Mouse (Mus musculus): ENCODE results near the gene Dalrd3.

DNA sequence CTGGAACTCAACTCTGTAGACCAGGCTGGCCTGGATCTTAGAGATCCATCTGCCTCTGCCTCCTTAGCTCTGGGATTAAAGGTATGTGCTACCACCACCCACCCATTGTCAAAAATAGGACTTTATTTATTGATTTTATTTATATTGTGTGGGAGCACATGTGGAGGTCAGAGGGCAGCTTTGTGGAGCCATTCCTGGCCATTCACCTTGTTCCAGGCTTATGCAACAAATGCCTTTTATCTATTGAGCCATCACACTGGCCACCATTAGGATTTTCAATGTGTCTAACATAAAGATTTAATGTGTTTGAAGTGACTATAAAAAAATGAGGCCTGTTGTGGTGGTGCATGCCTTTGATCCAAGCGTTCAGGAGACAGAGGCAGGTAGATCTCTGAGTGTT is 38.2 kb upstream of the Dalrd3 start:
- TF ChIP-seq NRF1 (IDR thresholded peaks at IDR 0.05; ENCODE audit: insufficient read depth, low read depth, low read length, poor library complexity, severe bottlenecking) (no peak), EP300 (IDR thresholded peaks at IDR 0.05; ENCODE audit: low read depth in 1 of 2, low read length in 2 of 2) (no peak), TAL1 (IDR thresholded peaks at IDR 0.05; ENCODE audit: low read length) (no peak), BHLHE40 (IDR thresholded peaks at IDR 0.05; ENCODE audit: borderline replicate concordance, low read depth, low read length) (no peak), USF1 (IDR thresholded peaks at IDR 0.05; ENCODE audit: low read depth, low read length) (no peak), SIN3A (IDR thresholded peaks at IDR 0.05; ENCODE audit: low read length) (no peak), MAFK (IDR thresholded peaks at IDR 0.05; ENCODE audit: borderline replicate concordance, low read depth, low read length) (no peak), CTCF (IDR thresholded peaks at IDR 0.05 in 2 of 3, conservative IDR thresholded peaks at IDR 0.05 in 1 of 3; ENCODE audit: control insufficient read depth in 1 of 3, insufficient read depth in 1 of 3, low read depth in 2 of 3, low read length in 3 of 3, poor library complexity in 1 of 3, severe bottlenecking in 1 of 3) (no peak), TCF12 (IDR thresholded peaks at IDR 0.05; ENCODE audit: low read depth, low read length) (no peak), RAD21 (IDR thresholded peaks at IDR 0.05; ENCODE audit: low read depth, low read length) (no peak), NELFE (IDR thresholded peaks at IDR 0.05; ENCODE audit: low read depth, low read length) (no peak), SMC3 (IDR thresholded peaks at IDR 0.05; ENCODE audit: low read depth, low read length) (no peak), E2F4 (IDR thresholded peaks at IDR 0.05; ENCODE audit: borderline replicate concordance, low read depth, low read length) (no peak), JUND (IDR thresholded peaks at IDR 0.05; ENCODE audit: low read depth, low read length) (no peak)
